Comparison of ENCODE assay signal across 23 mouse cellular contexts in the genomic region with DNA sequence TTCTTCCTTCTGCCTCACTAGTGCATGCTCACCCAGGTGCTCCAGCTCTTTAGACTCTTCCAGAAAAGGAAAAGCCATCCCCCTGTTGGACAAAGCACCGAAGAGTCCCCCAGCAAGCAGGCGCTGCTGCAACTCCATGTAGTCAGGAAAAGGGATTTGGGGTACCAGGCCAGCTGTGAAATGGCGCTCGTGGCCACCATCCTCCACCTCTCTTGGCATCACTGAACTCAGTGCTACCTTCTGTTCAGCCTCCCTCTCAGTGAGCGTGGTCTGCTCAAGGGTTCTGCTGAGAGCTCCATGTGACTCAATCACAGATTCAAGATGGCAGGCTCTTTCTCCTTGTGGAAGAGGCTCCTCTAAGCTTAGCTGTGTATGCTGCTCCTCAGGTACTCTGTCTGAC. TPM values are rescaled to one million over a fixed set of nuclear protein-coding genes. Genes with fewer than 3 reads are reported as not detected.
A peak's percentile ranks its signal among the peaks of the same experiment; 100 is the strongest.
DNase-seq lines count a peak whose midpoint lies in the region; ATAC-seq and TF ChIP-seq lines count a peak whose summit lies in the region.
"Had no signal": no experiment of that assay in that cellular context is flagged by ENCODE, and none has a peak within 500 bp of the region (broad histone marks: within the 10 kb centered on the region; RNA-seq: fewer than 3 reads in every experiment).

No protein-coding gene starts in this region.

- ATAC-seq in midbrain, embryonic 11.5 days (ENCODE audit: low FRiP score): no peak
- ATAC-seq in midbrain, postnatal 0 days (ENCODE audit: low FRiP score): no peak
- ATAC-seq: activated CD4-positive, CD25-positive, alpha-beta regulatory T cell, adult 4 months; CD4-positive, CD25-positive, alpha-beta regulatory T cell, adult 4 months; Patski had no signal

- peak; percentile 51 for DNase-seq in heart, adult 11 months
- no peak for DNase-seq in heart, postnatal 4 days
- DNase-seq in heart, embryonic 10.5 days (ENCODE audit: low spot score): peak; percentile 69
- no peak for DNase-seq in heart, adult 9 months (ENCODE audit: low spot score in 2 of 2)
- DNase-seq in midbrain, embryonic 11.5 days (ENCODE audit: low spot score, missing footprints): peak; percentile 53
- no peak for DNase-seq in midbrain, postnatal 0 days (ENCODE audit: low spot score)
- DNase-seq: adrenal gland, adult 2 months; adrenal gland, adult 8-10 months; adrenal gland, postnatal 10 days; adrenal gland, postnatal 14 days; adrenal gland, postnatal 25 days; adrenal gland, postnatal 36 days; B cell, adult 2 months; cerebellum, adult 11 months; cerebellum, adult 11-12 months; cerebellum, adult 18-20 months had no signal

- no peak for TF ChIP-seq CTCF in midbrain, postnatal 0 days (IDR thresholded peaks at IDR 0.05)

- H3K4me1 ChIP-seq in heart, embryonic 10.5 days: no peaks in the 10 kb centered on the region
- H3K4me1 ChIP-seq in midbrain, embryonic 11.5 days (ENCODE audit: control insufficient read depth, insufficient read depth, low read length): no peaks in the 10 kb centered on the region
- H3K4me1 ChIP-seq in midbrain, postnatal 0 days (ENCODE audit: insufficient read depth, low read length): no peaks in the 10 kb centered on the region

- H3K27me3 ChIP-seq in heart, embryonic 10.5 days (ENCODE audit: insufficient read depth, poor library complexity, severe bottlenecking): peaks cover 15% of the 10 kb centered on the region; the same call in 1 of the 2 replicates
- H3K27me3 ChIP-seq in midbrain, embryonic 11.5 days (ENCODE audit: control insufficient read depth, insufficient read depth, low read length): no peaks in the 10 kb centered on the region
- no peaks in the 10 kb centered on the region for H3K27me3 ChIP-seq in midbrain, postnatal 0 days (ENCODE audit: insufficient read depth, low read length)

- no peak overlapping the region for H3K9ac ChIP-seq in midbrain, embryonic 11.5 days (ENCODE audit: low read length)
- H3K9ac ChIP-seq in midbrain, postnatal 0 days (replicated peaks; ENCODE audit: low read length, poor library complexity, severe bottlenecking): no peak overlapping the region

- no peaks in the 10 kb centered on the region for H3K9me3 ChIP-seq in heart, embryonic 10.5 days
- H3K9me3 ChIP-seq in midbrain, embryonic 11.5 days (ENCODE audit: control insufficient read depth, low read length): no peaks in the 10 kb centered on the region
- H3K9me3 ChIP-seq in midbrain, postnatal 0 days (ENCODE audit: low read length): no peaks in the 10 kb centered on the region
- H3K9me3 ChIP-seq: G1E had no signal

- WGBS in heart, embryonic 10.5 days: 84% methylated on average over 5 of the region's 5 CpGs
- WGBS in midbrain, embryonic 11.5 days: 95% methylated on average over 5 of the region's 5 CpGs
- 95% methylated on average over 5 of the region's 5 CpGs for WGBS in midbrain, postnatal 0 days

- no peaks in the 10 kb centered on the region for H3K36me3 ChIP-seq in heart, embryonic 10.5 days
- H3K36me3 ChIP-seq in midbrain, embryonic 11.5 days (ENCODE audit: control insufficient read depth, insufficient read depth, low read length): no peaks in the 10 kb centered on the region
- no peaks in the 10 kb centered on the region for H3K36me3 ChIP-seq in midbrain, postnatal 0 days (ENCODE audit: insufficient read depth, low read length)
- H3K36me3 ChIP-seq: G1E had no signal

- no peak overlapping the region for H3K4me2 ChIP-seq in midbrain, embryonic 11.5 days
- no peak overlapping the region for H3K4me2 ChIP-seq in midbrain, postnatal 0 days (ENCODE audit: low read depth, low read length, poor library complexity, severe bottlenecking)

- no peak overlapping the region for H3K4me3 ChIP-seq in heart, embryonic 10.5 days
- no peak overlapping the region for H3K4me3 ChIP-seq in midbrain, embryonic 11.5 days (ENCODE audit: low read depth, low read length)
- H3K4me3 ChIP-seq in midbrain, postnatal 0 days (ENCODE audit: low read depth, low read length): no peak overlapping the region

- H3K27ac ChIP-seq in heart, embryonic 10.5 days: no peak overlapping the region
- H3K27ac ChIP-seq in midbrain, embryonic 11.5 days (ENCODE audit: low read depth, low read length): no peak overlapping the region
- no peak overlapping the region for H3K27ac ChIP-seq in midbrain, postnatal 0 days (ENCODE audit: low read depth, low read length)

RNA-seq across cellular contexts. Expression of gene Bnc1, which starts 18.8 kb away (rescaled TPM):
- total RNA-seq in heart, postnatal 4 days (2021): 1 to 10 TPM; 3.1 to 3.7 TPM
- 8.1 and 14.3 TPM in 2 replicates for polyA plus RNA-seq in heart, embryonic 10.5 days (2016; fragmentation: Nextera tagmentation; extraction: Ambion mirVana)
- polyA plus RNA-seq in midbrain, embryonic 11.5 days (2014; fragmentation: Nextera tagmentation; extraction: Ambion mirVana): 0.32 and 0.44 TPM in 2 replicates
- total RNA-seq in midbrain, postnatal 0 days (2014; rRNA removed): 0.22 and 0.47 TPM in 2 replicates
- polyA plus RNA-seq in midbrain, postnatal 0 days (2015; fragmentation: Nextera tagmentation; extraction: Ambion mirVana): 0.02 TPM in 1 of 2 replicates, not detected in the other
- total RNA-seq: CH12.LX, MEL had no signal
- polyA plus RNA-seq: activated CD4-positive, CD25-positive, alpha-beta regulatory T cell, adult 4 months; CD4-positive, CD25-positive, alpha-beta regulatory T cell, adult 4 months; G1E had no signal

RNA-seq across cellular contexts. Expression of gene Hdgfl3, which starts 39.1 kb away (rescaled TPM):
- 10 to 100 TPM; 17.6 to 20.2 TPM for total RNA-seq in heart, postnatal 4 days (2021)
- 8.4 and 13.8 TPM in 2 replicates for polyA plus RNA-seq in heart, embryonic 10.5 days (2016; fragmentation: Nextera tagmentation; extraction: Ambion mirVana)
- 40.2 and 42.0 TPM in 2 replicates for polyA plus RNA-seq in midbrain, embryonic 11.5 days (2014; fragmentation: Nextera tagmentation; extraction: Ambion mirVana)
- total RNA-seq in midbrain, postnatal 0 days (2014; rRNA removed): 136 and 180 TPM in 2 replicates
- polyA plus RNA-seq in midbrain, postnatal 0 days (2015; fragmentation: Nextera tagmentation; extraction: Ambion mirVana): 58.0 and 68.1 TPM in 2 replicates
- total RNA-seq: MEL had no signal
- polyA plus RNA-seq: C2C12, G1E had no signal

Comparison
In these comparisons a context has a peak if more than half of its experiments do, and no peak if none do; other contexts are left out.
1. DNase-seq: peak in heart, adult 11 months (single experiment), heart, embryonic 10.5 days (single experiment) and midbrain, embryonic 11.5 days (single experiment); none in heart, postnatal 4 days (single experiment), heart, adult 9 months (0 of 2) and midbrain, postnatal 0 days (single experiment).